Mouse (Mus musculus): ENCODE data around the gene Dync1i2. TPM values are rescaled to one million over a fixed set of nuclear protein-coding genes. Genes with fewer than 3 reads are reported as not detected.

Gene Dync1i2
- polyA plus RNA-seq, 1 experiment from 2014 or later: 80.9 TPM

GRCm38 (mm10) chr2:71200485-71200884, 11.0 kb upstream of the Dync1i2 start:
- Histone ChIP-seq H3K4me2 (ENCODE audit: low read length) (no peak overlapping the region), H3K27me3 (ENCODE audit: insufficient read depth, low read length) (no peaks in the 10 kb centered on the region), H3K4me1 (replicated peaks; ENCODE audit: insufficient read depth, low read length) (no peaks in the 10 kb centered on the region), H3K27ac (no peak overlapping the region), H3K36me3 (ENCODE audit: insufficient read depth, low read length) (no peaks in the 10 kb centered on the region), H3K4me3 (replicated peaks; ENCODE audit: low read depth, low read length) (no peak overlapping the region), H3K9ac (ENCODE audit: low read depth, low read length) (no peak overlapping the region), H3K9me3 (replicated peaks; ENCODE audit: low read length) (no peaks in the 10 kb centered on the region)
- DNase-seq (ENCODE audit: low spot score) (peak; percentile 23), ATAC-seq (replicated peaks; ENCODE audit: low FRiP score, low read depth) (no peak)
- no peak for TF ChIP-seq CTCF (IDR thresholded peaks at IDR 0.05; ENCODE audit: low read depth)
- WGBS: 30% methylated on average over 4 of the region's 4 CpGs

GRCm38 (mm10) chr2:71201886-71202285, 9.6 kb upstream of the Dync1i2 start:
- H3K9ac ChIP-seq (ENCODE audit: low read depth, low read length): no peak overlapping the region
- WGBS: 76% methylated on average over 2 of the region's 2 CpGs

GRCm38 (mm10) chr2:71203819-71204432, 7.6 kb upstream of the Dync1i2 start:
- H3K9me3 ChIP-seq (replicated peaks; ENCODE audit: low read length): no peaks in the 10 kb centered on the region
- no peaks in the 10 kb centered on the region for H3K36me3 ChIP-seq (ENCODE audit: insufficient read depth, low read length)
- H3K27me3 ChIP-seq (ENCODE audit: insufficient read depth, low read length): no peaks in the 10 kb centered on the region
- no peak overlapping the region for H3K4me3 ChIP-seq (replicated peaks; ENCODE audit: low read depth, low read length)
- H3K27ac ChIP-seq: no peak overlapping the region
- no peaks in the 10 kb centered on the region for H3K4me1 ChIP-seq (replicated peaks; ENCODE audit: insufficient read depth, low read length)
- peak; percentile 10; the same call in 1 of the 2 replicates for TF ChIP-seq CTCF (IDR thresholded peaks at IDR 0.05; ENCODE audit: low read depth)
- no peak for ATAC-seq (replicated peaks; ENCODE audit: low FRiP score, low read depth)
- no peak overlapping the region for H3K9ac ChIP-seq (ENCODE audit: low read depth, low read length)
- peak overlapping the region; percentile 29; the same call in 1 of the 2 replicates for H3K4me2 ChIP-seq (ENCODE audit: low read length)
- 54% methylated on average over 16 of the region's 16 CpGs for WGBS
- DNase-seq (ENCODE audit: low spot score): peak; percentile 70

More at GRCm38 (mm10) chr2:71201886-71202285, 9.6 kb upstream of the Dync1i2 start:
- H3K4me1 ChIP-seq (replicated peaks; ENCODE audit: insufficient read depth, low read length): no peaks in the 10 kb centered on the region
- no peaks in the 10 kb centered on the region for H3K9me3 ChIP-seq (replicated peaks; ENCODE audit: low read length)
- TF ChIP-seq CTCF (IDR thresholded peaks at IDR 0.05; ENCODE audit: low read depth): no peak
- no peaks in the 10 kb centered on the region for H3K27me3 ChIP-seq (ENCODE audit: insufficient read depth, low read length)
- ATAC-seq (replicated peaks; ENCODE audit: low FRiP score, low read depth): no peak
- H3K4me2 ChIP-seq (ENCODE audit: low read length): no peak overlapping the region
- no peak overlapping the region for H3K4me3 ChIP-seq (replicated peaks; ENCODE audit: low read depth, low read length)
- no peak for DNase-seq (ENCODE audit: low spot score)
- no peaks in the 10 kb centered on the region for H3K36me3 ChIP-seq (ENCODE audit: insufficient read depth, low read length)
- no peak overlapping the region for H3K27ac ChIP-seq

- H3K4me2 ChIP-seq (ENCODE audit: low read length): no peak overlapping the region
- WGBS: 77% methylated on average over 5 of the region's 5 CpGs
- no peaks in the 10 kb centered on the region for H3K9me3 ChIP-seq (replicated peaks; ENCODE audit: low read length)
- H3K27me3 ChIP-seq (ENCODE audit: insufficient read depth, low read length): no peaks in the 10 kb centered on the region
- peaks cover 4% of the 10 kb centered on the region; the same call in 1 of the 2 replicates for H3K4me1 ChIP-seq (replicated peaks; ENCODE audit: insufficient read depth, low read length)
- H3K9ac ChIP-seq (ENCODE audit: low read depth, low read length): no peak overlapping the region
- DNase-seq (ENCODE audit: low spot score) (no peak), ATAC-seq (replicated peaks; ENCODE audit: low FRiP score, low read depth) (no peak)
- no peak overlapping the region for H3K4me3 ChIP-seq (replicated peaks; ENCODE audit: low read depth, low read length)
- TF ChIP-seq CTCF (IDR thresholded peaks at IDR 0.05; ENCODE audit: low read depth): no peak
- H3K27ac ChIP-seq: no peak overlapping the region
- H3K36me3 ChIP-seq (ENCODE audit: insufficient read depth, low read length): no peaks in the 10 kb centered on the region
These were observed 2.3 kb upstream of the Dync1i2 start for GRCm38 (mm10) chr2:71209041-71209755.

- H3K27me3 ChIP-seq (ENCODE audit: insufficient read depth, low read length): no peaks in the 10 kb centered on the region
- 88% methylated on average over 2 of the region's 2 CpGs for whole genome bisulfite sequencing
- 0 out of 2 replicates have a peak, but pooled peaks have one; percentile 23 for TF ChIP-seq CTCF (IDR thresholded peaks at IDR 0.05; ENCODE audit: low read depth)
- ATAC-seq (replicated peaks; ENCODE audit: low FRiP score, low read depth) (peak; percentile 18; the same call in 1 of the 2 replicates), DNase-seq (ENCODE audit: low spot score) (no peak)
- no peak overlapping the region for H3K9ac ChIP-seq (ENCODE audit: low read depth, low read length)
- peaks cover 4% of the 10 kb centered on the region; the same call in 1 of the 2 replicates for H3K4me1 ChIP-seq (replicated peaks; ENCODE audit: insufficient read depth, low read length)
- no peak overlapping the region for H3K27ac ChIP-seq
- no peak overlapping the region for H3K4me2 ChIP-seq (ENCODE audit: low read length)
- 0 out of 2 replicates have a peak, but pooled peaks cover 5% of the 10 kb centered on the region for H3K36me3 ChIP-seq (ENCODE audit: insufficient read depth, low read length)
- H3K4me3 ChIP-seq (replicated peaks; ENCODE audit: low read depth, low read length): no peak overlapping the region
- H3K9me3 ChIP-seq (replicated peaks; ENCODE audit: low read length): no peaks in the 10 kb centered on the region
These were observed 410 bp upstream of the Dync1i2 start for GRCm38 (mm10) chr2:71211096-71211495.

GRCm38 (mm10) chr2:71212360-71212726, 837 bp downstream of the Dync1i2 start:
- H3K4me3 ChIP-seq (replicated peaks; ENCODE audit: low read depth, low read length): peak overlapping the region; percentile 74
- DNase-seq (ENCODE audit: low spot score) (no peak), ATAC-seq (replicated peaks; ENCODE audit: low FRiP score, low read depth) (no peak)
- no peak for TF ChIP-seq CTCF (IDR thresholded peaks at IDR 0.05; ENCODE audit: low read depth)
- 0 out of 2 replicates have a peak, but pooled peaks cover 5% of the 10 kb centered on the region for H3K36me3 ChIP-seq (ENCODE audit: insufficient read depth, low read length)
- peak overlapping the region; percentile 79 for H3K27ac ChIP-seq
- H3K9ac ChIP-seq (ENCODE audit: low read depth, low read length): peak overlapping the region; percentile 79
- WGBS: under 1% methylated on average over 6 of the region's 6 CpGs
- H3K4me1 ChIP-seq (replicated peaks; ENCODE audit: insufficient read depth, low read length): peaks cover 4% of the 10 kb centered on the region; the same call in 1 of the 2 replicates
- H3K4me2 ChIP-seq (ENCODE audit: low read length): peak overlapping the region; percentile 75
- no peaks in the 10 kb centered on the region for H3K27me3 ChIP-seq (ENCODE audit: insufficient read depth, low read length)
- no peaks in the 10 kb centered on the region for H3K9me3 ChIP-seq (replicated peaks; ENCODE audit: low read length)

All from kidney, postnatal 0 days (tissue).